Mouse (Mus musculus) midbrain, embryonic 16.5 days (tissue): ENCODE measurements around the gene Gal3st2. TPM values are rescaled to one million over a fixed set of nuclear protein-coding genes. Genes with fewer than 3 reads are reported as not detected.
"Not testable (repeated sequence)": the region's sequence is repeated elsewhere in the genome, so short reads cannot be mapped to it uniquely, and the experiment has no call there.

Source experiments
- ATAC-seq: fragments of 200-750 bp; cut with Nextera tagmentation; 2 replicates; pipeline ENCODE4 v1.8.0; 2017; ENCODE audit warnings: moderate TSS enrichment
- H3K27ac ChIP-seq: fragments of 300-500 bp; sonication (generic); 2 replicates; pipeline ENCODE4 v1.5.1; 2014; ENCODE audit warnings: mild to moderate bottlenecking, low read length, mixed read lengths
- H3K27me3 ChIP-seq: fragments of 300-500 bp; sonication (generic); 2 replicates; pipeline ENCODE4 v1.6.1; 2014; ENCODE audit warnings: low read depth, low read length, mixed read lengths; ENCODE audit not compliant: control insufficient read depth, insufficient read depth
- H3K36me3 ChIP-seq: fragments of 300-500 bp; sonication (generic); 2 replicates; pipeline ENCODE4 v1.6.1; 2014; ENCODE audit warnings: mild to moderate bottlenecking, low read length, moderate library complexity, mixed read lengths; ENCODE audit not compliant: control insufficient read depth, insufficient read depth
- H3K4me1 ChIP-seq: fragments of 300-500 bp; sonication (generic); 2 replicates; pipeline ENCODE4 v1.6.1; 2014; ENCODE audit warnings: mild to moderate bottlenecking, low read length, mixed read lengths; ENCODE audit not compliant: control insufficient read depth, insufficient read depth
- H3K4me2 ChIP-seq: fragments of 300-500 bp; sonication (generic); 2 replicates; pipeline ENCODE4 v1.6.1; 2014; ENCODE audit warnings: mild to moderate bottlenecking, low read length, mixed read lengths
- H3K4me3 ChIP-seq: fragments of 300-500 bp; sonication (generic); 2 replicates; pipeline ENCODE4 v1.5.1; 2014; ENCODE audit warnings: low read depth, mild to moderate bottlenecking, low read length, moderate library complexity, mixed read lengths
- H3K9ac ChIP-seq: fragments of 300-500 bp; sonication (generic); 2 replicates; pipeline ENCODE4 v1.6.1; 2014; ENCODE audit warnings: low read depth, low read length, mixed read lengths
- H3K9me3 ChIP-seq: fragments of 300-500 bp; sonication (generic); replicated peaks from 2 replicates; pipeline ENCODE4 v1.6.1; 2014; ENCODE audit warnings: mild to moderate bottlenecking, low read length, mixed read lengths; ENCODE audit not compliant: control insufficient read depth, poor library complexity, severe bottlenecking
- WGBS: fragments of 180-500 bp; shearing (Covaris S2); extraction: QIAGEN DNeasy Blood & Tissue Kit; methylation state at CpG from one replicate; pipeline ENCODE4 v1.1.7; 2014; 5-methylcytosine and 5-hydroxymethylcytosine counted together
- polyA plus RNA-seq: library from polyadenylated mRNA; unstranded; fragments of >200 nt; fragmentation: Nextera tagmentation; extraction: Ambion mirVana; gene quantifications from 2 replicates; pipeline ENCODE4 v1.2.1, GENCODE M21; 2015

Gene Gal3st2
- polyA plus RNA-seq, 1 experiment from 2014 or later: not detected

DNA sequence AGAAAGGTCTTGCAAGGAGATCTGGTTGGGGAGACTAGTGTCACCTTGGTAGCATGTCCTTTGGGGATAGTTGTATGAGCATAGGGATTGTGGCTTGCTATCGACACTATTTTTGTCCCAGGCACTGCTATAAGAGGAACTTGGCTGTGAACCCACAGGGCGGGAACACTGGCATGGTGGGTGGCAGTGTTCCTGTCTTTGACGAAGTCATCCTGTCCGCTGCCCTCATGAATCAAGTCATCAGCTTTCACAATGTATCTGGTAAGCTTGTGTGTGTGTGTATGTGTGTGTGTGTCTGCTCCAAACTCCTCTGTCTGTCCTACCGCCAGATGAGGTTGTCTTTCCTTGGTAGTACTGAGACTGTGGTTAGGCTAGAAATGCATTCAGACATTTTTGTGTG, 45.6 kb downstream of the Gal3st2 start:
- not testable (repeated sequence) for H3K4me2 ChIP-seq, H3K27ac ChIP-seq, H3K9me3 ChIP-seq, ATAC-seq, H3K4me1 ChIP-seq, H3K36me3 ChIP-seq, H3K9ac ChIP-seq, H3K4me3 ChIP-seq, H3K27me3 ChIP-seq
- WGBS: 89% methylated on average over 2 of the region's 5 CpGs

DNA sequence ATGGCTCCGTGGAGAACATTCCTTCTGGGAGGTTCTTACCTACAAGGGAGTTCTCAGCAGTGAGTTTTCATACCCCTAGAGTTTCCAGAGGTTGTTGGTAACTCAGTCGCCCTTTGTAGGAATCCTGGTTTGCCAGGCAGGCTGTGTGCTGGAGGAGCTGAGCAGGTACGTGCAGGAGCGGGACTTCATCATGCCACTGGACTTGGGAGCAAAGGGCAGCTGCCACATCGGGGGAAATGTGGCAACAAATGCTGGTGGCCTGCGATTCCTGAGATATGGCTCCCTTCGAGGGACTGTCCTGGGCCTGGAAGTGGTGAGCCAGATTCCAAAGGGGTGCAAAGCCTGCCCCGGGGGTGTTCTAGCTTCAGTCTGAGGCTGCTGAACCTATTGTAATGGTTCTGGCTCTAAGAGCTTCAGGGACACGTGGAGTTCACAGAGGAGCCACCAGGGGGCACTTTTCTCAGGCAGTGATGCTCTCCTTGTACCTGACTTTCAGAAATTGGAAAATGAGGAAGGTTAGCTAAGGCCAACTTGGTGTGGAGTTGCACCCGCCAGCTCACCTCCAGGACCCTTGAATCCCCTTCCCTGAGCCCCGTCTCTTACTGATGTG, 48.0 kb downstream of the Gal3st2 start:
- not testable (repeated sequence) for ATAC-seq, H3K36me3 ChIP-seq

DNA sequence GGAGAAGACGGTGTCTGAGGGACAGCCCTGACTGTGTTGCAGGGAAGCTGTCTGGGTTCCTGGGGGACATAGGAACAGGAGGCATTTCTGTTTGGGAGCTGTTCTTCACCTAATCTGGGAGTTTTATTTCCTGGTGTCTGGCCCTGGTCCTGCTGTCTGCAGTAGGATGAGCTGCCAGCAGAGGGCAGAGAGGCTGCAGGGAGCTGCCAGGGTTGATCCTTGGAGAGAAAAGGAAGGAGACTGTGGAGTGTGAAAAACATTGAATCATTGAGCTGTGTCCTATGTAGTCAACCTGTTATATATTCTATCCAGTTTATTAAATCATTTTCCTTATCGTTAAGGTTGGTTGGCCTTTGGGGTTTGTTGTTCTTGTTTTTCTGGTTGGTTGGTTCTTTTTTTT, 50.8 kb downstream of the Gal3st2 start:
- not testable (repeated sequence) for H3K27me3 ChIP-seq, H3K4me1 ChIP-seq, H3K9ac ChIP-seq, ATAC-seq, H3K4me3 ChIP-seq, H3K27ac ChIP-seq, H3K4me2 ChIP-seq, H3K9me3 ChIP-seq, H3K36me3 ChIP-seq
- WGBS: no CpG with 5 or more reads among the region's 2 CpGs

More for the DNA sequence above, 48.0 kb downstream of the Gal3st2 start:
- H3K4me3 ChIP-seq, H3K27me3 ChIP-seq, H3K4me1 ChIP-seq, H3K9me3 ChIP-seq, H3K4me2 ChIP-seq, H3K27ac ChIP-seq, H3K9ac ChIP-seq: not testable (repeated sequence)
- WGBS: no CpG with 5 or more reads among the region's 11 CpGs

DNA sequence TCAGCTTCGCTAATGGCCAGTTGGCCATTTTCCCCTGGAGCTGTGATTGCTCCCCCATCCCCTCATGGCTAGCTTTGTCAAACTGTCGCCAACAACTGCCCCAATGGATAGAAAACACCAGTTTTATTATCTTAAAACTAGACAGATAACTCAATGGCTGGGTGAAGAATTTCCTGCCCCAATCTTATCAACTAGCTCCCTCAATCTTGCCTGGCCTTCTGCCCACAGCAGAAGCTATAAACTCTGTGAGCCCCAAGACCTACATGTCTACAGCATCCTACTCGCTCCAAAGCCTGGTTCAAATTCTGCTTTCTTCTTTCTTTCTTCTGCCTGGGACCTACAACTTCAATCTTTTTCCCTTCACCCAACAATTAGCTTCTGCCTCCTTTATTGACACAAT, 56.1 kb downstream of the Gal3st2 start:
- not testable (repeated sequence) for H3K9ac ChIP-seq, H3K27ac ChIP-seq, H3K4me1 ChIP-seq, ATAC-seq, H3K36me3 ChIP-seq, H3K4me3 ChIP-seq, H3K9me3 ChIP-seq, H3K4me2 ChIP-seq, H3K27me3 ChIP-seq
- WGBS: 90% methylated on average over 3 of the region's 3 CpGs

DNA sequence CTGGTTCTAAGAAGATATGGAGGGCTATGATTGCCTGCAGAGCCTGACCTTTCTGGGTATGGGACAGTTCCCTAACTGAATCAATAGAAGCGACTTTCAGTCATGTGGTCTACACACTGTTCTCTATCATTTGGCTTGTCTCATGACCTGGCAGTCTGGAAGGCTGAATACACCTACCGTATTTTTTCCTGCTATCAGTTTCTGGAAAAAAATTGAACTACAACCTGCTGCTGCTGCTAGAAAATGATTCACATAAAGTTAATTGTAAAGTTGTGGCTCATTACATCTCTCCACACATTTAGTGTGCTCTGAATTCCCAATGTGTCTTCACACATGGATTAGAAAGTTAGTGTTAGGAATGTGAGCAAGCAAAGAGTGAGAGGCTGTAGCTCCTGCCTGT, 56.9 kb downstream of the Gal3st2 start, which contains the start of gene Gal3st2b:
Gene Gal3st2b (plus strand): TSS at position 301 of the 400 bp plus-strand sequence.
- H3K27ac ChIP-seq, H3K9me3 ChIP-seq, H3K27me3 ChIP-seq, H3K36me3 ChIP-seq, ATAC-seq, H3K4me2 ChIP-seq, H3K9ac ChIP-seq, H3K4me3 ChIP-seq, H3K4me1 ChIP-seq: not testable (repeated sequence)
- 87% methylated on average over 2 of the region's 2 CpGs for WGBS

DNA sequence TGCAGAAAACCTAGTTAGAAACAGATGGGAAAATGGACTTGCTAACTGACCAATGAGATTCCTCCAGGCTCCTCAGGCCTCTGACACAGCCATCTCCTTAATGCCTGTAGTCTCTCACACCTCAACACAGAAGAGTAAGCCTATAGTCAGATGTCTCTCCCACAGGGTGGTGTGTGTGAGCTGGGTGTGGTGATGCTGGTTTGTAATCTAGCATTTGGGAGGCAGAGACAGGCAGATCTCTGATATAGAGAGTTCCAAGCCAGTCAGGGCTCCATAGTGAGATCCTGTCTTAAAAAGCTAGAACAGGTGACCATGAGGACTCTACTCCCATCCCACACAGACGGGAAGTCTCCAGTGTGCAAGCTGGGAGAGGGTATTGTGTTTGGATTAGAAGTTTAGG, 57.7 kb downstream of the Gal3st2 start:
- WGBS: 40% methylated on average over 1 of the region's 1 CpGs
- ATAC-seq: not testable (repeated sequence)

DNA sequence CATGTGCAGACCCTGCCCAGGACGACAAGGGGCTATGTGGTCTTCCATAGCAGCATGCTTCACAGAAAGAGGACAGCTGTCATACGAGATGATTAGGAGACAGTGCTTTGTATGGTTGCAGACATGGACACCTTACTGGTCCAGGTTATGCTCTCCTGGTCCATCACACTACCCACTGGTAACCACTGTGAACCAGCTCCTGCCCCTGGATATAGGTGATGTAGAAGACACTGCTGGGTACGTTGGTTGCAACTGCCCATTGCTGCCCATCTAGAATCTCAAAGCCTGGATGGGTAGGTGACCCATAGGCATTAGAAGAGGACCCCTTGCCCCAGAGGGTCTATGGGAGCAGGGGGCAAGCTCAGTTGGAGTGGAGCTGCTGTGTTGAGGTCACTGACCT, 58.2 kb downstream of the Gal3st2 start:
- 85% methylated on average over 3 of the region's 3 CpGs for WGBS
- ATAC-seq, H3K4me1 ChIP-seq, H3K27me3 ChIP-seq, H3K27ac ChIP-seq, H3K4me3 ChIP-seq, H3K36me3 ChIP-seq, H3K9ac ChIP-seq, H3K9me3 ChIP-seq, H3K4me2 ChIP-seq: not testable (repeated sequence)

More for the DNA sequence above, 57.7 kb downstream of the Gal3st2 start:
- not testable (repeated sequence) for H3K27ac ChIP-seq, H3K27me3 ChIP-seq, H3K4me3 ChIP-seq, H3K36me3 ChIP-seq, H3K4me2 ChIP-seq, H3K9ac ChIP-seq, H3K9me3 ChIP-seq, H3K4me1 ChIP-seq

DNA sequence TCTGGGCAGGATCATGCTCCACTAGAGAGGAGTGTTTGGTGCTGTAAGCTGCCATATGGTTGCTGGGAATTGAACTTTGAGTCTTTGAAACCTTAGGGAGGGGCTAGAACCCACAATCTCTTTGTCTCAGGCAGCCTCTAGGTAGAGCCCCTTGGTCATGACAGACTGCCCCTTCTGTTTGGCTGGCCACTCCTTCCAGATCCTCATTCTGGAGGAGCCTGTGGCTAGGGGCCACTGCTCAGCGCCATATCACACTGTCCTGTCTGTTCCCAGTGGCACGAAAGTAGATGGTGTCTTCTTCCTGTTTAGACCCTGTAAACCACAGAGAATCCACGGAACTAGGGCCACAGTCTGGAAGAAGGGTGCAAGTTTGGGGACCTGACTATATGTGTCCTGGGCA, 61.5 kb downstream of the Gal3st2 start:
- H3K4me1 ChIP-seq, ATAC-seq, H3K9ac ChIP-seq, H3K4me2 ChIP-seq, H3K27me3 ChIP-seq, H3K9me3 ChIP-seq, H3K36me3 ChIP-seq, H3K27ac ChIP-seq, H3K4me3 ChIP-seq: not testable (repeated sequence)
- WGBS: 93% methylated on average over 3 of the region's 3 CpGs

DNA sequence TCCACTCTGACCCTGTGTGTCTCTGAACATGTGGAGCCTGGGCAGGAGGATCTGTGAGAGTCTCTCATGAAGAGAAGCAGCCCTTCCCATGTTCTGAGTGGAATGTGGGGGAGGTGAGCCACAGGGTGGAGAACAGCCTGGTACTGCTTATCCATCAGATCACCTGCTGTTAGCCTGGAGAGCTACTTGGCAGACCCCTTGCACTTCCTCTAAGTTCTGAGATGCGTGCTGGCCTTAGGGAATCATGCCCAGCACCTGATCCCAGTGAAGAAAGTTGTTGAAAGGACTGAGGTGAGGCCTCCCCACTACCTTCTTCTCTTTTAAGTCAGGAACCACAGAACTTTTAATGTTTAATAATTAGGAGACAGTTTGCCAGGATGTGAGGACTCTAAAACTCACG, 62.0 kb downstream of the Gal3st2 start:
- H3K4me2 ChIP-seq, H3K4me1 ChIP-seq, ATAC-seq, H3K9ac ChIP-seq, H3K27me3 ChIP-seq, H3K9me3 ChIP-seq, H3K36me3 ChIP-seq, H3K27ac ChIP-seq, H3K4me3 ChIP-seq: not testable (repeated sequence)
- 70% methylated on average over 2 of the region's 2 CpGs for WGBS
